Mouse (Mus musculus) lung, postnatal 10 days (tissue): ENCODE measurements around the gene Fubp3.
A peak's percentile ranks its signal among the peaks of the same experiment; 100 is the strongest.
"Not testable (repeated sequence)": the region's sequence is repeated elsewhere in the genome, so short reads cannot be mapped to it uniquely, and the experiment has no call there.

Experiments used
- DNase-seq: peaks from one replicate; pipeline ENCODE4 v3.0.0; 2021

The Fubp3 gene

DNA sequence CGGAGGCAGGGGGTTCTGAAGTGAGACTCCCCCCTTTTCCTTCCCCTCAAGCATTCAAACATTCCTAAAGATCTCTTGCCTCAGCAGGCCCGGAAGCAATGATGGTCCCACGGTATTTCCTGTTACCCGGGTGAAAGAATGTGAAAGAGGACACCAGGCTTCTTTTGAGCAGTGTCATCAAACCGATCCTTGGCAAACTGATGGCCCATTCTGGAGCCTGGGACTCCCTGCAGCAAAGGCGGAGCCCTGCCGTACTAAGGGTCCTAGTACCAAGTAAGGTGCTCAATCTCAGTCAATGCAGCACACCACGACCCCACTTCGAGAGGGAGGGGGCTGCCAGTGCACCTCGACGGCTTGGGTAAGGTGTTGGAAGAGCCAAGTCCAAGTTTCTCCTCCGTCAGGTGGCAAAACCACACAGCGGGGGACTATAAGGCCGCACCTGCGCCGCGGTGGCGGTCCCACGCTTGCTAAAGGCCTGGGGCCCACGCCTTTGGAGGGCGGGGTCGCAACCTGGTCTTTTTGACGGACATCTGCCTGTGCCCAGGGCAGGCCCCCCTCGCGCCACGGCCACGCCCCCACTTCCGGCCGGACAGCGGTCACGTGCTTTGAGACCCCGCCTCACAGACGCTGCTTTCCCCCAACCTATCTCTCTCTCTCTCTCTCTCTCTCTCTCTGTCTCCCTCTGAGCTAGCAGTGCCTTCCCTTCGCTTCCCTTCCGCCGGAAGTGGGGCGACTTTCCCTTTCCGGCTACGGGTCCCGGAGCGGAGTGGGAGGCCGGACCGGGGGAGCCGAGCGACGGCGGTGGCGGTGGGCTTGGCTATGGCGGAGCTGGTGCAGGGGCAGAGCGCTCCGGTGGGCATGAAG is at the start of gene Fubp3:
TSS of gene Fubp3 (plus strand) at position 601 of the 864 bp plus-strand sequence.
- DNase-seq, result peak; percentile 97

DNA sequence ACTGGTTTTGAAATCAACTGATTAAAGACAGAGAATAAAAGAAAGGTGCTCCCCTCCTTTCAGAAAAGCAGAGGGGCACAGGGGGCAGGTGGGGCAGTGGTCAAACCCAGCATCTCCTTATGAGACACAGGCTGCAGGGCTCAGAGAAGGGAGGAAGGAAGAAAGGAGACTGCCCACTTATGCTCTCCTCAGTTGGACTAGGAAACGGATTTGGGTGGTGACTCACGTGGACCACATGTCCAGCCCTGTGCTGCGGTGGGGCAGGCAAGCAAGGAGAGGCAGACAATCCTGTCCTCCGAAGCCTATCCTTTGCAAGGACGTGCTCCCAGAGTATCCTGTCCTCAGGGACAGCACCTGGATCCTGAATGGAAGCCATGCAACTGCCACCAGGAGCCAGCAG is 47.8 kb upstream of the Fubp3 start:
- no peak for DNase-seq

DNA sequence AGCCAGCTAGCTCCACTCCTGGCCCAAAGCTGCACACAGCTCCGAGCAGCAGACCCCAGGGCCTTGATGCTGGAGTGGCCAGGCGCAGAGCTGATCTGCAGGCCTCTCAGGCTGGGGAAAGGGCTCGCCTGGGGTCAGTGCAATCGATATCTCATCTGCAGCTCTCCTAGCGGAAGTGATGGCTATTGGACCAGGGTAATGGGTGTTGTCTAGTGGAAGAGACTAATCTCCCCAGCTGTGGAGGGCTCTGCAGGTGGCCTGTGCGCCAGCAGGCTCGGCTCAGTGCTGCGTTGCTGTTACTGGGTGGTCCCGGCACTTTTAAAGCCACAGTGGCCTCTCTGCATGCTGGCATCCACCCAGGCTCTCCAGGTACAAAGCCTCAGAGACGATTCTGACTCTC is 46.7 kb upstream of the Fubp3 start:
- DNase-seq, result no peak

DNA sequence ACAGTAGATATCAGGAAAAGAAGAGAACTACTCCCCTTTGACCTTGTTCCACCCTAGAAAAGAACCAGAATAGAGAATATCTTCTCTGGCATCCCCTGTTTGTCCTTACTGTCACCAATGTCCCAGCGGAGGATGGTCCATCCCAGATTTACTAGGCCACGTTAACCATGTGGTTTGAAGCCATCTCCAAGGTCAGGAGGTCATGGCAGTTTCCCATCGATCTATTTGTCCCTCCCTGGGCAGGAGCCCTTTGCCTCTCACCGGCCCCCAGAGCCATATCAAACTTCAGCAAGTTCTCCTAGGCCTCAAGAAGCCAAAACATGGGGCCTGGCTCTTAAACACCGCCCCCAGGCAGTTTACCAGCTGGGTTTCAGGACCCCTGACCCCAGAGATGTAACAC is 42.2 kb upstream of the Fubp3 start:
- no peak for DNase-seq

DNA sequence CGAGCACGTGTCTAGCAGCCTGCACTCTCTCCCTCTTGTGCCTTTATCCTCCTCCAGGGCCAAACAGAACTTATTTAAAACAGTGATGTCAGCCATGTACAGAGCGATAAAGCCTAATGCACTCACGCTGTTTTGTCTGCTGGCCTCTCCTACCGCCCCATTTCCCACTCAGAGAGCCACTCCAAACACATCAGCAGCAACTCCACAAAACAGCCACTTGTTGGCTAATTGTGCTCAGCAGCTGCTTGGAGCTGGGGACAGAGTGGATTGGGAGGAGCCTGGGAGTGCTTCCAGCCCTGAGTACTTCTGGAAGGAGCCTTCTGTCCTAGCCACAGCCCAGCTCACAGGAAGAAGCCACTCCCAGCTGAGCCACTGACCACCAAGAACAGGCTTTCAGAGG is 35.4 kb upstream of the Fubp3 start:
- DNase-seq, result peak; percentile 87

DNA sequence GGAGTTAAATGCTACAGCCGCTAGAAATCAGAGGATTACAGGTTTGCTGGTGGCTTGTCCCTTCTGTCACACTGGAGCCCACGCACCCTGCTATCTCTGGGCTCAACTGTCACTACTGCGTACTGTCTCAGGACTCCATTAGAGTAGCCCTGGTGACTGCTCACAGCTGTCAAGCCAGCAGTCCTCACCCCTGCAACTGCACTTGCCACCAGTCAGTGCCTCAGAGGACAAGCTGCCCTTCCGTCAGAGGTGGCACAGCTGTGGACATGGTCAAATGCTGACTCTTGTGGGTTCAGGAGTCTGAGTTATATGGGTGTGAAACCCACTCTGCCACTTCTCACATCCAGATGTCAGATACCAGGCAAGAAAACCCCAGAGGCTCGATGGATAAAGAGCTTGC is 33.7 kb upstream of the Fubp3 start:
- no peak for DNase-seq

DNA sequence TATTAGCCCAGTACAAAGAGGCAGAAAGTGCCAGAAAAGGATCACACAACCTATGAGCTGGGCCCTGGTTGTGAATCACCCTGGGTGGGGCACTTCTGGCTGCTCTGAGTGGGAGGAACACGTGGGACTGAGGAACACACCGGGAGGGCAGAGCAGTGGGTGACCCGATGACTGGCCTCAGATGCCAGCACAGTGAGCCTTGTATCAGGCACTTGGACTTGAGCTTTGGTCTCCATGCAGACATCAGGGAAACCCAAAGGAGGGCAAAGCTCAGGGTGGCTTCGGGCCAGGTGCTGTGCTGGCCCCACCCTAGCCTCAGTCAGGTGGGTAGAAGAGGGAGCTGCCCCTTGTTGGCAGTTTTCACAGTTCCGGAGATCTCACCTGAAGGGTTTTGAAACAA is 30.9 kb upstream of the Fubp3 start:
- DNase-seq, result peak; percentile 29

DNA sequence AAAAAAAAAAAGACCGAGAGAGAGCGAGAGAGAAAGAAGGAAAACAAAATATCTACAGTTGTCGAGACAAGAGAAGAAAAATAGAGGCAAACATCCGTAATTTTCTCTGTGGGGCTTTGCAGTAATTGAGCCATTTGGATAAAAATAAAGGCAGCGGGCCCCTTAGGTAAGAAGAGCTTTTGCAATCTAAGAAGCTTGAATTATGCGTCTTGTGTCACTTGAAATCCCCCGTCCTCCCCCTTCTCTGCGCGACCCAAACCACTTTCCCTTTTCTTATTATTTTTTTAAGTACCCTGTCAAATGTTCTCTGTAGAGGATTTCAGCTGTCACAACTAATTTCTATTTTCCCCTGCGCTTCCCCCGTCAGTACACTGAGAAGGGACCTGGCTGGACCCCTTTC is 24.7 kb upstream of the Fubp3 start:
- no peak for DNase-seq

DNA sequence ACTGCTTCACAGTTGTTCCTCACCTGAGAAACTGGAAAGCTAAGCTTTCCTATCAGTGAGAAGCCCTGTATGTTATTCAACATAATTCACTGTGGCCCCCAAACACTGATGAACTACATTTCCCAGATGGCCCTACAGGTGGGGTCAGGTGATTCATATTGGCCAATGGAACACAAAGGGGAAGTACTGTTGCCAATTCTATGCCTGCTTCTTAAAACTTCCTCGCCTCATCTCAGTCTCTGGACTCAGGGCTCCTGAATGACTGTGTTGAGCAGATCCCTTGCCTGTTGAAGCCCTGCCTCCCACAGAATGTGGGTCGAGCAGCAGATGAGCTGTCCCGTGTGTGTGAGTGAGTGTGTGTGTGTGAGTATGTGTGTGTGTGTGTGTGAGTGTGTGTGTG is 21.9 kb upstream of the Fubp3 start:
- DNase-seq, result no peak

DNA sequence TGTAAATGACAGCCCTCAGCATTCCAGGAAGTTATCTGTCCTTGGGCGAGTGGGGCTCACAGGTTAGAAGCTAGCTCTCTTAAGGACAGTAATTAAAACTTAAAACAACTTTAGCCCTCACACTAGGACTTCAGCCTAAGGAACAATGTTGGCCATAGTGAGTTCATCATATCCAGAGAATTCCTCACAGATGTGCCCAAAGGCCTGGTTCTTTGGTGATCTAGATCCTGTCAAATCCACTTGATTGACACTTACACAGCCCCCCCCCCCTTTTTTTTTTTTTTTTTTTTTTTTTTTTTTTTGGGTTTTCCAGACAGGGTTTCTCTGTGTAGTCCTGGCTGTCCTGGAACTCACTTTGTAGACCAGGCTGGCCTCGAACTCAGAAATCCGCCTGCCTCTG is 21.1 kb upstream of the Fubp3 start:
- DNase-seq, result not testable (repeated sequence)

DNA sequence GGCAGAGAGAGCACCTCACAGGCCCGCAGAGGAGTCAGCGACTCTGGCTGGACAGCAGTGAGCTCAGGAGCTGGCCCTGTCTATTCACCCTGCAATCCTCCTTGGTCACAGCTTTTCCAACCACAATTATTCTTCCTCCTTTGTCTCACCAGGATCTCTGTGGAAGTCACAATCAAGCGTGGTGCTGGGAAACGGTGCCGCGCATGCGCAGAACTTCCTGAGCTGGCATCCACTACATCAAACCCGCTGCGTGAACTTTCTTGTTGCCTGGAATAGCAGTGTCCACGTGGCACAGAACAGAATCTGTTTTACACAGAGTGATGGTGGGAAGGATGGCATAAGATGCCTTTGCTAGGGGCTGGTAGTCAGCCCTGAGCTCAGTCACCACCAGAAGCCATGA is 20.5 kb upstream of the Fubp3 start:
- no peak for DNase-seq

DNA sequence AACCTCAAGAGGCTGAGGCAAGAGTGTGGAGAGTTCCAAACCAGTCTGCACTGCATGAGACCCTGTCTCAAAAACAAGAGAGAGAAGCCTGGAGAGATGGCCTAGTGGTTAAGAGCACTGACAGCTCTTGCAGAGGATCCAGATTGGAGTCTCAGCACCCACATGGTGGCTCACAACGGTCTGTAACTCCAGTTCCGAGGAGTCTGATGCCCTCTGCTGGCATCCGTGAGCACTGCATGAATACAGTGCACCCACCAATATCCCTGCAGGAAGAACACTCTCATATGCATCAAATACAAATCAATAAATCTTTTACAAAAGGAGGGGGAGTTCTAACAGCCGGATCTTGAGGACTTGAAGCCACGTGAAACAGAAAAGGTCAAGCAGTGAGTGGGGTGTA is 17.8 kb upstream of the Fubp3 start:
- DNase-seq, result no peak

DNA sequence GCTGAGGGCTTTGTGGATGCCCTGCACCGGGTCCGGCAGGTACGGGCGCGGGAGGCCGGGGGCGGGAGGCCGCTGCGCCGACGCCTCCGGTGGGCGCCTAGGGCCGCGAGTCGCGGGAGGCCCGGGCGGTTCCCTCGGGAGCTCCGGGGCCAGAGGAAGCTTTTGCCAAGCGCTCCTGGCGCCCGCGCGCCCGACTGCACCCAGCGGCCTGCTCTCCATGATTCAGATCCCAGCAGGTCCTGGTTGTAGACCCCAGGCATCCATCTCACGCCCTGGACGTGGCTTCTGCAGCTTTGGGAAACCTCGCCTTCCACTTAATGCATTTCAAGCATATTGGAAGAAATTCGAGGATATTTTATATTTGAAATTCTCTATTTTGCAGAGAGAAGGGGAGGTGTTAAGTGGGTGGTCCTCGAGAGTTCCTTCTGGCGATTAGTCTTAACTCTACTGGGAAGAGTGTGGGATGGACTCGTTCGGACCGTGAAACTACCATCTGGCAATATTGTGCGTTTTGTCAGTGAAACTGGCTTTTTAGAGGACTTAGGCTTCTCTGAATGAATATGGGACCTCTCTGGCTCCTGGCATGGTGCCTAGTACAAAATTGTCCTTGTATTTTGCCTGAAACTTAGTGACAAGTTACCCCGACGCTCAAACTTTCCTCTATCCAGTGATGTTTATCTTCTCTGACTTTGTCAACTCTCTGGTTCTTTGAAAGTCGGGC is 624 bp downstream of the Fubp3 start:
- DNase-seq, result peak; percentile 8

DNA sequence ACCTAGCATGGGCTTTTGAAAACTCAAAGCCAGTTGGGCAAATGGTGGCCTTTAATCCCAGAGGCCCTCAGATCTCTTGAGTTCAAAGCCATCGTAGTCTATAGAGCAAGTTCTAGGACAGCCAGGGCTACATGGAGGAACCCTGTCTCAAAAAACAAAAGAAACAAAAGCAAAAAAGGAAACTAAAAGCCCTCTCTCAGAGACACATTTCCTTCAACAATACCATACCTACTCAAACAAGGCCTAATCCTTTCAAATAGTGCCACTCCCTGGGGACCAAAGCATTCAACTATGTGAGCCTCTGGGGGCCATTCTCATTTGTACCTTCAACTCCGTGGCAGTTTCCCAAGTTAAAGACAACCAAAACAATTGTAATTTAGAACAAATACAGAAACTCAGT is 9.2 kb downstream of the Fubp3 start:
- DNase-seq, result no peak

DNA sequence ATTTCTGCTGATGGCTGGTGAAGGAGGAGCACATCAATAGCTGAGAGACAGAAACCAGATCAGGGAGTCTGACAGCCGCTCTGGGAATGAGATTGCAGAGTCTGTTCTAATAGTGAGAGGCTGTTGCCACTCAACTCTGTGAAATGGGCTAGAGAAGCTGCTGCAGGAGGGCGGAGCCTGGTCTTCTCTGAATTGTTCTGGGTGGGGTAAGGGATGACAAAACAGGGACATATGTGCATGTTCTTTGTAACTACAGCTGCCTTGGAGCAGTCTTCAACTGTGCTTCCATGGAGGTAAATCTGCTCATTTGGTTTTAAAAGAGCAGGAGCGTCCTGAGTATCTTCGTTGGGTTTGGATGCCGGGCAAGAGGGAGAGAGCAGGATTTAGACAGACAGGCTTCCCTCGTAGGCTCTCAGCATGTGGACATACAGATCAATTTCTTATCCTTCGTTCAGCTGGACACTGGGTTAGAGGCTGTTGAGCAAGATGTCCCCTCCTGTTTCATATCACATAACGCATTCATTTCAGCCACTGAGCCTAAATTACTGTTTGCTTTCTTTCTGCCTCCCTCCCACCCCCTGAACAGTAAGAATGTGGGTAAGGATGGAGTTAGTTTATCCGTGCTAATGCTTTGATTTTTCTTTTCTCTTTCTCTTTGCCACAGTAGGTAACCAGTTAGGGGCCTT is 19.5 kb downstream of the Fubp3 start:
- DNase-seq, result peak; percentile 25

DNA sequence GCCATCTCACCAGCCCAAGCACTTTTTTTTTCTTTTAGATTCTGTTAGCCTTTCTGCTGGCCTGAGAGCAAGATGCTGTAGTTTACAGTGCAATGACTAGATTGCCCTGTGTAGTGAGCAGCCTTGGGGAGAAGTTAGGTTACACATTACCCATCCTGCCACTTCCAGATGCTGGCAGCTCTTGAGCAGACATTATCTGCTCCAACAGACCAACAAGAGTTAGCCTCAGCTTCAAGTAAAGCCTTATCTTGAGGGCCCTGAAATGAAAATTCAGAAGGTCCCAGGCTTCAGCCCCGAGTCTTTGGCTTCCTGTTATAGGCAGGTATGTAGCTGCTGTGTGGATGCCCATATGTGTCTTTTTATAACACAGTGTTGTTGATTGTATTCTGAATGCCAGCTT is 35.1 kb downstream of the Fubp3 start:
- DNase-seq, result no peak

DNA sequence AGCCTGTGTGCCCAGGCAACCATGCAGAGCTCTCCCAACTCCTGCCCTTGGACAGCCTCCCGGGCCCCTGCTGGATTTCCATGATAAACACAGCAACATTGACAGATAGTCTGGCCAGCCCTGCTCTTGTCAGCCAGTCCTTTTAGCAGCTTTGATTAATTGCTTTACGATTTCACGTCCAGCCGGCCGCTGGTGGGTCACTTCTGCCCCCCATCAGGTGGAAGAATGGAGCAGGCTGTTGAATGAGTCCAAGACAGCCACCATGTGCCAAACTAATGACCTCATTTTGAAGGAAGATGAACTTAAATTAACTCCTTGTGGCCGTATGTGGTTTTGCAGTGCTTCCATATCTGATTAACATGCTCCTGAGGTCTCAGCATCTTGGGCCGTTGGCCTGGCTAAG is 37.4 kb downstream of the Fubp3 start:
- no peak for DNase-seq

DNA sequence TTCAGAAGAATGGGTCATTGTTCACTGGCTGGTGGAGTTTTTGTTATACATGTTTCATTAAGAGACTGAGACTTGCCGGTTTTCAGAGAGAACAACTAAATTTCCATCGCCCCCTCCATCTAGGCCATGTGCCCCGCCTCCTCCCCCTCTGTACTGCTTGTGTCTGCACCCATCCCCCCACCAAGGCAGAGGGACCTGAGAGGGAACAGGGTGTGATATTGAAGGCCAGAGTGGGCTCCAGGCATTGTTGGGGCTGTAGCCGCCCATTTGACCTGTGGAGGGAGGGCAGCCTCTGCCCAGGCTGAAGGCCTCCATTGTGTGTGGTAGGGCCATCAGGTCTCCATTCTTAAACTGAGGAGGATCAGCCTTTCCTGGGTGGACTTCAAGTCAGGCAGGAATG is 38.5 kb downstream of the Fubp3 start:
- no peak for DNase-seq

DNA sequence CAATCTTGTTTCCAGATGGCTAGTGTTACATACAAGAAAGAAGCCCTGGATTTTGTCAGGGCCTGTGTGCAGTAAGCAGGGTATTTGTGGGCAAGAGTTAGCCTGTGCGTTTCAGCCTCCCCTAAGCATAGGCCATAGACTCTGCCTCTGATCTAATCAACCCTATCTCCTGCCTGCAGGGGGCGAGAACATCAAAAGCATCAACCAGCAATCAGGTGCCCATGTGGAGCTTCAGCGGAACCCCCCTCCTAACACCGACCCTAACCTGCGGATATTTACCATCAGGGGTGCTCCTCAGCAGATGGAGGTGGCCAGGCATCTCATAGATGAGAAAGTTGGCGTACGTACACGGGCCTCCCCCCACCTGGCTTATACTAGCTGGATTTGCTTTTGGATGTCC is 38.9 kb downstream of the Fubp3 start:
- DNase-seq, result no peak

DNA sequence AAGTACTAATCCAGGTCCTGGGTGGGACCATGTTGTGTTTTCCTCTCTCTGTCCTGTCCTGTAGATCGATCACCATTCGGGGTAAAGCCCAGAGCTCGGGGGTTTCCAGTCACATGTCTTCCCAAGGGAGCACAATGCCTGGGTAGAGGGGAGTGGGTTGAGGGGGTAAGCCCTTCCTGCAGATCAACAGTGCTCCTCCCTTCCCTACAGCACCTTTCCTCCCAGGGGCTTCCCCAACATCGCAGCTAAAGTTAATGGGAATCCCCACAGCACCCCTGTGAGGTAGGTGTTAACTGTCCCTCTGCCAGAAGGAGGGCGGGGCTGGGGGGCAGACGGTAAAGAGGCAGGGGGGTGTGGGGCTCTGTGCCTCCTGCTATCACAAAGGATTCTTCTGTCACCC is 40.2 kb downstream of the Fubp3 start:
- no peak for DNase-seq

DNA sequence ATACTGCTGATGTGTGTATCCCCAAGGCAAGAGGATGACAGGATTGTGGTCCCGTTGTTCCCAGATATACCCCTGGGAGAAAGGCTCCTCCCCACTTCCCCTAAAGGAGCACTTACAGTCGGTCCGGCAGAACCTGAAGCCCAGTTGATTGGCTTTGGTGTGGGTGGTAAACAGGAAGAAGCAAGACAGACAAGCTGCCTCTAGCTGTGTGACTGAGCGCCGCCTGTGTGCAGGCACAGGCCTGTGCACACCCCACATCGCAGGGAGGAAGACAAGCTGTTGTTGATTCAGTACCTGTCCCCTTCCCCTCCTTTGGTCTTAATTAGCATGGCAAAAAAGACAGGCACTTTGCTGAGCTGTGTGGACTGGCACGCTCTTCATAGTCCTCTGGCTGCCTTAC is 41.3 kb downstream of the Fubp3 start:
- no peak for DNase-seq

DNA sequence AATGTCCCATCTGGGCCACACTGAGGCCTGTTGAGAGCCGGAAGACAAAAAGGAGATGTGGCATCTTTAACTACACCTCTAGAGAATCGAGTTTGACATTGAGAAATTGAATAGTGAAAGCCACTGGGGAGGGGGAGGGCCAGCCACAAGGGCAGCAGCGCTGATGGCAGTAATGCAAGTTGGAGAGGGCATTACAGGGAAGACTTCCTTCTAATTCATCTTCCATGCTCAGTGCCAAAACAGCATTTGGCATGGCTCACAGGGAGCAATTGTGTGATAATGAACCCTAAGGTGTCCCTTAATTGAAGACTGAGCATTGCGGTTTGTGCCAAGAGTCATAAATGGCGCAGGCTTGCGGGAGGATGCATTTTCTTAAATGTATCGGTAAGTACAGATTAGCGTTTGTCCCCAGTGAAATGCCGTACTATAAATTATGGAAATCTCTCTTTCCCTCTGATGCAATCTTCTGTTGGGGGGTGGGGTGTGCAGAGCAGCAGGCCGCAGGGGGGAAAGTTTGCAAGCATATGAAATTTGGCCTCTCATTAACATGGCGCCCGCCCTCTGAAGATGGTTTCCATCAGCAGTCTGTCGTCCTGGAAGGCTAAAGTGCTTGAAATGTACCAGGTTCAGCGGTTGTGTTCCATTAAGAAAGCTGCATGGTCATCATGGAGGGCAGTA is 46.2 kb downstream of the Fubp3 start:
- DNase-seq, result no peak

DNA sequence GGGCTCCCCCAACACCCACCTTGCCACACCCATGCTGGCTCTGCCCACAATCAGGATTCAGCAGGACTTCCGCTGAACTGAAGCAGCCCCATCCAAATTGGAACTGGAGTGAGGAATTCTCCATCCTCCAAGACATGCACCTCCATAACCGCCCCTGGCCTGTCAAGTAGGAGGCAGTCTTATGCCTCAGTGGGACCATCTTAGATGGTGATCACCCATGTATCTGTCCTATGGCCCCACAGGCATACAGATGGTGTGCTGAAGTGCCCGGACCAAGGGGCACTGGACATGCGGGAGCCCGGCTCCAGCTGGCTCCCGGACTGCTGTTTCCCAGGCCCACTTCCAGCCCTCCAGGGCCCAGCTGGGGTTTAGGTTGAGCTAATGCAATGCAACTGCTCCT is 46.8 kb downstream of the Fubp3 start:
- no peak for DNase-seq
